Mouse (Mus musculus) kidney, postnatal 0 days (tissue): ENCODE results near the gene Mta1. TPM values are rescaled to one million over a fixed set of nuclear protein-coding genes. Genes with fewer than 3 reads are reported as not detected.

Experiments
- ATAC-seq: fragments of 200-750 bp; cut with Nextera tagmentation; replicated peaks from 2 replicates; pipeline ENCODE4 v1.8.0; 2017; ENCODE audit warnings: low read depth, moderate number of reproducible peaks, moderate TSS enrichment, moderate library complexity; ENCODE audit not compliant: low FRiP score
- DNase-seq: peaks from one replicate; pipeline ENCODE4 v3.0.0-alpha.2; 2016; ENCODE audit warnings: low spot score
- H3K27ac ChIP-seq: fragments of 300-500 bp; sonication (generic); 2 replicates; pipeline ENCODE4 v1.5.1; 2014; ENCODE audit warnings: mild to moderate bottlenecking
- H3K27me3 ChIP-seq: fragments of 300-500 bp; sonication (generic); 2 replicates; pipeline ENCODE4 v1.6.1; 2014; ENCODE audit warnings: low read length, mixed read lengths; ENCODE audit not compliant: insufficient read depth
- H3K36me3 ChIP-seq: fragments of 300-500 bp; sonication (generic); 2 replicates; pipeline ENCODE4 v1.6.1; 2014; ENCODE audit warnings: low read length, mixed read lengths; ENCODE audit not compliant: insufficient read depth
- H3K4me1 ChIP-seq: fragments of 300-500 bp; sonication (generic); replicated peaks from 2 replicates; pipeline ENCODE4 v1.6.1; 2014; ENCODE audit warnings: antibody characterized with exemption, low read length, mixed read lengths; ENCODE audit not compliant: insufficient read depth
- H3K4me2 ChIP-seq: fragments of 300-500 bp; sonication (generic); 2 replicates; pipeline ENCODE4 v1.6.1; 2014; ENCODE audit warnings: mild to moderate bottlenecking, low read length, moderate library complexity, mixed read lengths
- H3K4me3 ChIP-seq: fragments of 300-500 bp; sonication (generic); replicated peaks from 2 replicates; pipeline ENCODE4 v1.5.1; 2014; ENCODE audit warnings: low read depth, low read length
- H3K9ac ChIP-seq: fragments of 300-500 bp; sonication (generic); 2 replicates; pipeline ENCODE4 v1.6.1; 2014; ENCODE audit warnings: low read depth, low read length
- H3K9me3 ChIP-seq: fragments of 300-500 bp; sonication (generic); replicated peaks from 2 replicates; pipeline ENCODE4 v1.6.1; 2016; ENCODE audit warnings: low read length, inconsistent platforms, mixed read lengths
- CTCF ChIP-seq: IDR thresholded peaks from 2 replicates; pipeline ENCODE4 v1.5.1; 2016; ENCODE audit warnings: antibody characterized with exemption, low read depth, mild to moderate bottlenecking, moderate library complexity
- WGBS: fragments of 180-500 bp; shearing (Covaris S2); extraction: QIAGEN DNeasy Blood & Tissue Kit; methylation state at CpG from one replicate; pipeline ENCODE4 v1.1.7; 2014; 5-methylcytosine and 5-hydroxymethylcytosine counted together
- polyA plus RNA-seq: library from polyadenylated mRNA; unstranded; fragments of >200 nt; fragmentation: Nextera tagmentation; extraction: Ambion mirVana; gene quantifications from 2 replicates; pipeline ENCODE4 v1.2.1, GENCODE M21; 2015

The Mta1 gene
- polyA plus RNA-seq, 1 experiment from 2014 or later, result 11.5 TPM

DNA sequence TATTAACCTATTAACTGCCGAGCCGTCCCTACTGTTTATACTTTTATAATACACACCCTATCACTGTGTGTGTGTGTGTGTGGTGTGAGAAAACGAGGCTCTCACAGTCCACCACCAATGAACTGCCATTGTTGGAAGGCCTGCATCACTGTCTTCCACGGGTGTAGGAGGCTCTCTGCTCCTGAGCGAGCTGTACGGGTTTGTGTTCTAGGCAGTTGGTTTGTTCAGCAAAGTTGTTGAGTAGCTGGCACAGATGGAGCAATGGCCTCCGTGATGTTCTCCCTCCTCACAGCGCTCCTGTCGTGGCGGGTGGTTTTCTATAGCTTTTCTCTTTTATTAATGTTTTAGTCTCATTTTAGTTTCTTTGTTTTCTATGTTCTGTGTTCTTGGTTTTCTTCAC is 11.7 kb downstream of the Mta1 start:
- H3K9ac ChIP-seq, result no peak overlapping the region
- H3K36me3 ChIP-seq, result peaks cover 15% of the 10 kb centered on the region
- 73% methylated on average over 10 of the region's 10 CpGs for WGBS
- H3K27ac ChIP-seq, result no peak overlapping the region
- DNase-seq (no peak), ATAC-seq (no peak)
- no peaks in the 10 kb centered on the region for H3K9me3 ChIP-seq
- H3K4me2 ChIP-seq, result no peak overlapping the region
- no peak overlapping the region for H3K4me3 ChIP-seq
- H3K4me1 ChIP-seq, result no peaks in the 10 kb centered on the region; the same call in 1 of the 2 replicates
- H3K27me3 ChIP-seq, result no peaks in the 10 kb centered on the region
- TF ChIP-seq CTCF, result no peak

DNA sequence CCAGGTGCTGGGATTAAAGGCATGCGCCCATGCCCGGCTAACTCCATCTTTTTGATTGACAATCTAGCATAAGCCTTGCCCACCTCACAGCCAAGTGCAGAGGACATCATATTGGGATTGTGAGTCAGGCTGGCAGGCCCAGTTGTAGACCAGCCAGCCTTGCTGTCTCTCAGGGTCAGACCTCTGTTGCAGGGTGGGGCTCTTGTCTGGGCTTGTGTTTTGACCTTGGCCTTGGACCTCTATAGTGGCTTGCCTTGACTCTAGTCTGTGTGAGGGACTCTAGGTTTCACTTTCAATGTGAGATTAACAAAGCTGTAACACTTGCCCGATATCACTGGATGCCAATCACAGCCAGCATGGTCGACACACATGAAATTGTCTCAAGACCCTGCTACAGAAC is 16.1 kb downstream of the Mta1 start:
- peaks cover 37% of the 10 kb centered on the region for H3K36me3 ChIP-seq

DNA sequence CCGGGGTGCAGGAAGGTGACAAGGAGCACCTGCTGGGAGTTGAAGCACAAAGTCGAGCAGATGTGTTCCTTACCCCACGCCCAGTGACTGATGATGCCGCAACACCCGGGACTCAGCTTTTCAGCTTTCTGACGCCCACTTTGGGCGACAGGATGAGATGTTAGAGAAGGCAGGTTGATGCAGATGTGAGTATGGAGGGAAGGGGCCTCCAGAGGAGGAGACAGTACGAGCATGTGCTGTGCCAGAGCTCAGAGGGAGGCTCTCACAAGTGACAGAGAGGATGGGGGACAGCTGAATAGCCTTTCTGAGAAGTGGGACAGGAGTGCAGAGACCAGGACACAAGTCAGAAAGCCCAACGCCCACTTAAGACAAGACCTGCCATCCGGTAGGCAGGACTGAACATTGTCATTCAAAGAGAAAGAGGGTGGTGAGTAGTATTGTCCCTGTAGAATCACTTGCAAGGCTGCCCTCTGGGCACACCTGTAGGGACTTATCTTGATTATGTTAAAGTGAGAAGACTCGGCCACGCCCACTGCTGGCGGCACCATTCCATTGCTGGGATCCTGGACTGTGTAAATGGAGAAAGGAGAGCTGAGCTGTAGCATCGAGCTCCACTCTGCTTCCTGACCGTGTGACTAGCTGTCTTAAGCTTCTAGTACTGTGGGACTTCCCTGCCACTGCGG is 16.9 kb downstream of the Mta1 start:
- ATAC-seq, result no peak
- TF ChIP-seq CTCF, result no peak
- no peak for DNase-seq

More for the DNA sequence above, 16.1 kb downstream of the Mta1 start:
- no peak for DNase-seq
- Histone ChIP-seq H3K4me1 (no peaks in the 10 kb centered on the region; the same call in 1 of the 2 replicates), H3K4me2 (no peak overlapping the region), H3K4me3 (no peak overlapping the region), H3K27ac (no peak overlapping the region), H3K9ac (no peak overlapping the region), H3K27me3 (no peaks in the 10 kb centered on the region), H3K9me3 (no peaks in the 10 kb centered on the region)
- WGBS, result 90% methylated on average over 4 of the region's 4 CpGs
- no peak for ATAC-seq
- no peak for TF ChIP-seq CTCF

DNA sequence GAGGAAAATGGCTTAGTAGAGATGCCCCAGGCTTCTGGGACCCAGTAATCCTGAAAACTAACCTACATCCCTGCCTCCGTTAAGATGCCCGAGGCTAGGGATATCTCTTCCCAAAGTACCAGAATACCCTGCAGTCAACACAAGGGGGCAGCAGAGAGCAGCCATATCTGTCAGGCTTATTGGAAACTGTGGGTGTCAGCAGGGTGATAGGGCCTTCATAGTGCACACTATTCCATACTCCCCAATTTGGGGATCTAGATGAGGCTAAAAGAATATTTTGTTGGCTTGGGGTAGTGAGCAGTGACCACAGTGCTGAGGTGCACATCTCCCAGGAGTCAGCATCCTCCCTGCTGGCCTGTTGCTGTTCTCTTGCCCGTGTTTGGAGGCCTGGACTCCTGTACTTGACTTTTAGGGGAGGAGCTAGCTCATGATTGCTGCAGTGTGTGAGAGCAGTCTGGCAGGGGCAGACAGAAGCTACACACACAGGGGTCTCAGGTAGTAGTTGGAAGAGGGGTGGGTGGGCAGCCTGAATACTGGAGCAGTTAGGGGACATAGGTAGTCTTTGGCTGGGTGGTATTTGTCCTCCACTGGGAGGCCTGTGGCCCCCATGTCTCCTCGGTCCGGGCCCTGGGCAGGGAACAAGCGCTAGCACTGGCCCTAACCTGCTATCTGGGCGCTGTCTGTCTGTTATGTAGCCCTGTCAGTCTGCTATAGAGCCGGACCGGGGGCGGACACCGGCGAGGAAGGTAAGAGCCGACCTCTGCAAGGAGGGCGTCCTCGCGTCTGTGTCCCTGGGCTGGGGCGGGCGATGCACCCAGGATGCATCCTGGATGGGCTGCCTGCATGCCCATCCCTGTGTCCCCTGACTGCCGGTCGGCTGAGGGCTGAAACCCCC is 21.7 kb downstream of the Mta1 start:
- no peak overlapping the region for H3K4me3 ChIP-seq
- 83% methylated on average over 20 of the region's 20 CpGs for WGBS
- DNase-seq (peak; percentile 82), ATAC-seq (0 out of 2 replicates have a peak, but pooled peaks have one; percentile 19)
- H3K9me3 ChIP-seq, result no peaks in the 10 kb centered on the region
- H3K36me3 ChIP-seq, result peaks cover 63% of the 10 kb centered on the region
- no peak overlapping the region for H3K9ac ChIP-seq
- peak; percentile 97 for TF ChIP-seq CTCF
- H3K27ac ChIP-seq, result no peak overlapping the region
- no peak overlapping the region for H3K4me2 ChIP-seq
- H3K27me3 ChIP-seq, result no peaks in the 10 kb centered on the region
- no peaks in the 10 kb centered on the region for H3K4me1 ChIP-seq

More for the DNA sequence above, 16.9 kb downstream of the Mta1 start:
- no peaks in the 10 kb centered on the region for H3K9me3 ChIP-seq
- no peak overlapping the region for H3K4me3 ChIP-seq
- no peak overlapping the region for H3K27ac ChIP-seq
- no peaks in the 10 kb centered on the region for H3K27me3 ChIP-seq
- H3K36me3 ChIP-seq, result peaks cover 37% of the 10 kb centered on the region
- no peak overlapping the region for H3K4me2 ChIP-seq
- H3K4me1 ChIP-seq, result no peaks in the 10 kb centered on the region; the same call in 1 of the 2 replicates
- H3K9ac ChIP-seq, result no peak overlapping the region
- 85% methylated on average over 16 of the region's 16 CpGs for WGBS

DNA sequence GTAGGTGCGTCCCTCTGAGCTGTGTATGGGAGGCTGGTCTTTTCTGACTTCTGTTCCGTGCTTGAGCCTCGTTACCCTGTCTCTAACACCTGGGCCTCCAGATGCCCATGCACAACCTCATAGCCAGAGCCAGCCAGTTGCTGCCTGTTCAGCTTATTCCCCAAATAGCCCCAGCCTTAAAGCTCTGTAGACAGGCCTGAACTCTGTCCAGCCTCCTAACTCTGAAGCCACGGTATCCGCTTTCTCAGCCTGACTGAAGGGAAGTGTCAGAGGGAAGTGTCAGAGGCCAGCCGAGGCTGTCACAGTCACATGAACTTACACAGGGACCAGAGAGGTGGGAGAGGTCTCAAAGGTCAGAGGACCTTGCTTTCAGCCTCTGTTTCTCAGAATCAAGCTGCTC is 26.6 kb downstream of the Mta1 start:
- TF ChIP-seq CTCF, result no peak
- no peak overlapping the region for H3K27ac ChIP-seq
- no peaks in the 10 kb centered on the region for H3K27me3 ChIP-seq
- H3K4me1 ChIP-seq, result no peaks in the 10 kb centered on the region
- ATAC-seq, result no peak
- peaks cover 85% of the 10 kb centered on the region for H3K36me3 ChIP-seq
- H3K4me3 ChIP-seq, result no peak overlapping the region
- DNase-seq, result no peak
- no peak overlapping the region for H3K4me2 ChIP-seq
- no peaks in the 10 kb centered on the region for H3K9me3 ChIP-seq
- no peak overlapping the region for H3K9ac ChIP-seq
- 77% methylated on average over 6 of the region's 6 CpGs for WGBS

DNA sequence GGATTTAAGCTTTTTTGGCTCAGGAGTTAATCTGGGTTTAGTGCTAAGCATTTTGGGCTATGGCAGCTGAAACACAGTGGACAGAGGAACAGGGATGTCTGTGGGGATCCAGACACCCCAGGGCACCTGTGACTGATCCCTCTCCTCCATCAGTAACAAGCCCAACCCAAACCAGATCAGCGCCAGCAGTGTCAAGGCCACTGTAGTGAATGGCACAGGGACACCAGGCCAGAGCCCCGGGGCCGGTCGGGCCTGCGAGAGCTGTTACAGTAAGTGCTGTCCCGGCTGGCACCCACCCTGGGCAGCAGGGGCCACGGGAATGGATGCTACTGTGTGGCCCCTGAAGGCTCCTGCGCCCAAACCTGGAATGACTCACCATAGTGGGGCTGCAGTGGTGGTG is 32.7 kb downstream of the Mta1 start:
- H3K4me1 ChIP-seq, result no peaks in the 10 kb centered on the region
- H3K4me2 ChIP-seq, result no peak overlapping the region
- ATAC-seq, result no peak
- no peaks in the 10 kb centered on the region for H3K27me3 ChIP-seq
- H3K27ac ChIP-seq, result no peak overlapping the region
- WGBS, result over 99% methylated on average over 8 of the region's 8 CpGs
- DNase-seq, result no peak
- no peak overlapping the region for H3K4me3 ChIP-seq
- no peak overlapping the region for H3K9ac ChIP-seq
- no peak for TF ChIP-seq CTCF
- peaks cover 94% of the 10 kb centered on the region for H3K36me3 ChIP-seq
- H3K9me3 ChIP-seq, result no peaks in the 10 kb centered on the region
